Mouse (Mus musculus) MEL (cell line): Measurements from ENCODE around the gene Gm20696. TPM values are rescaled to one million over a fixed set of nuclear protein-coding genes. Genes with fewer than 3 reads are reported as not detected.

ENCODE experiments used
- DNase-seq: peaks from one replicate; pipeline ENCODE4 v3.0.0; 2011; ENCODE audit warnings: low read depth, low spot score
- H3K27ac ChIP-seq: 2 replicates; pipeline ENCODE4 v1.5.1; 2012; ENCODE audit warnings: low read depth, mild to moderate bottlenecking, control low read depth, low read length, moderate library complexity; ENCODE audit not compliant: control insufficient read depth
- H3K27me3 ChIP-seq, 2 experiments: fragments of 150-350 bp in 1 of 2; sonication (generic) in 1 of 2; 2 replicates each; pipeline ENCODE4 v1.6.1; 2012; ENCODE audit warnings: low read length in 2 of 2, mild to moderate bottlenecking in 2 of 2, improper control_type of control experiment in 1 of 2, moderate library complexity in 1 of 2; ENCODE audit not compliant: insufficient read depth in 2 of 2, control insufficient read depth in 1 of 2
- H3K36me3 ChIP-seq, 2 experiments: 2 replicates each; pipeline ENCODE4 v1.6.1; 2012 to 2014; ENCODE audit warnings: low read length in 2 of 2, improper control_type of control experiment in 1 of 2, inconsistent platforms in 1 of 2, mild to moderate bottlenecking in 1 of 2; ENCODE audit not compliant: insufficient read depth in 2 of 2, control insufficient read depth in 1 of 2
- H3K4me1 ChIP-seq, 2 experiments: fragments of 150-350 bp in 1 of 2; sonication (generic) in 1 of 2; 2 replicates each; pipeline ENCODE4 v1.6.1; 2012; ENCODE audit warnings: low read length in 2 of 2, improper control_type of control experiment in 1 of 2, mild to moderate bottlenecking in 1 of 2; ENCODE audit not compliant: insufficient read depth in 2 of 2, control insufficient read depth in 1 of 2
- H3K4me3 ChIP-seq, 2 experiments: fragments of 150-350 bp in 1 of 2; sonication (generic) in 1 of 2; 2 replicates each; pipeline ENCODE4 v1.5.1; 2012; ENCODE audit warnings: low read depth in 2 of 2, low read length in 2 of 2, mild to moderate bottlenecking in 2 of 2, moderate library complexity in 2 of 2, control low read depth in 1 of 2, improper control_type of control experiment in 1 of 2; ENCODE audit not compliant: control insufficient read depth in 1 of 2, insufficient read depth in 1 of 2
- H3K79me2 ChIP-seq: 2 replicates; pipeline ENCODE4 v1.6.1; 2012; ENCODE audit warnings: mild to moderate bottlenecking, low read length, moderate library complexity; ENCODE audit not compliant: control insufficient read depth, poor library complexity, insufficient read depth
- H3K9ac ChIP-seq: 2 replicates; pipeline ENCODE4 v1.6.1; 2012; ENCODE audit warnings: low read depth, mild to moderate bottlenecking, control low read depth, low read length, moderate library complexity; ENCODE audit not compliant: control insufficient read depth, poor library complexity, severe bottlenecking
- H3K9me3 ChIP-seq: fragments of 150-350 bp; sonication (generic); replicated peaks from 2 replicates; pipeline ENCODE4 v1.6.1; 2012; ENCODE audit warnings: mild to moderate bottlenecking, low read length, improper control_type of control experiment, moderate library complexity; ENCODE audit not compliant: insufficient read depth
- CHD2 ChIP-seq: IDR thresholded peaks from 2 replicates; pipeline ENCODE4 v1.6.1; 2011; ENCODE audit warnings: low read length, improper control_type of control experiment
- CTCF ChIP-seq, 3 experiments: IDR thresholded peaks in 2 of 3; conservative IDR thresholded peaks in 1 of 3; 2 replicates each; pipeline ENCODE4 v1.5.1; 2011 to 2012; ENCODE audit warnings: low read length in 3 of 3, low read depth in 2 of 3, mild to moderate bottlenecking in 2 of 3, improper control_type of control experiment in 1 of 3, inconsistent platforms in 1 of 3, mixed read lengths in 1 of 3, moderate library complexity in 1 of 3; ENCODE audit not compliant: control insufficient read depth in 1 of 3, insufficient read depth in 1 of 3, poor library complexity in 1 of 3, severe bottlenecking in 1 of 3
- E2F4 ChIP-seq: IDR thresholded peaks from 2 replicates; pipeline ENCODE4 v1.6.1; 2011; ENCODE audit warnings: low read depth, low read length, improper control_type of control experiment, borderline replicate concordance
- ELF1 ChIP-seq: IDR thresholded peaks from 2 replicates; pipeline ENCODE4 v1.6.1; 2014; ENCODE audit warnings: low read depth, mild to moderate bottlenecking, inconsistent platforms, low read length, improper control_type of control experiment, moderate library complexity
- EP300 ChIP-seq, 2 experiments: IDR thresholded peaks; 2 replicates each; pipeline ENCODE4 v1.6.1; 2011; ENCODE audit warnings: improper control_type of control experiment in 2 of 2, low read length in 2 of 2, low read depth in 1 of 2, mild to moderate bottlenecking in 1 of 2
- ETS1 ChIP-seq: IDR thresholded peaks from 2 replicates; pipeline ENCODE4 v1.6.1; 2012; ENCODE audit warnings: low read depth, mild to moderate bottlenecking, inconsistent platforms, low read length, improper control_type of control experiment, moderate library complexity
- GATA1 ChIP-seq: IDR thresholded peaks from 2 replicates; pipeline ENCODE4 v1.6.1; 2011; ENCODE audit warnings: low read depth, low read length, improper control_type of control experiment
- MAFK ChIP-seq: IDR thresholded peaks from 2 replicates; pipeline ENCODE4 v1.6.1; 2011; ENCODE audit warnings: low read depth, mild to moderate bottlenecking, low read length, improper control_type of control experiment, borderline replicate concordance
- MAX ChIP-seq: IDR thresholded peaks from 2 replicates; pipeline ENCODE4 v1.6.1; 2011; ENCODE audit warnings: low read length, improper control_type of control experiment
- MYB ChIP-seq: IDR thresholded peaks from 2 replicates; pipeline ENCODE4 v1.6.1; 2011; ENCODE audit warnings: mild to moderate bottlenecking, low read depth, low read length, improper control_type of control experiment
- POLR2AphosphoS2 ChIP-seq: IDR thresholded peaks from 2 replicates; pipeline ENCODE4 v1.6.1; 2011; ENCODE audit warnings: low read length, improper control_type of control experiment
- RAD21 ChIP-seq: IDR thresholded peaks from 2 replicates; pipeline ENCODE4 v1.6.1; 2011; ENCODE audit warnings: mild to moderate bottlenecking, low read depth, low read length, improper control_type of control experiment
- RCOR1 ChIP-seq: IDR thresholded peaks from 2 replicates; pipeline ENCODE4 v1.6.1; 2012; ENCODE audit warnings: low read depth, mild to moderate bottlenecking, inconsistent platforms, low read length, improper control_type of control experiment
- SIN3A ChIP-seq: IDR thresholded peaks from 2 replicates; pipeline ENCODE4 v1.6.1; 2012; ENCODE audit warnings: low read length, improper control_type of control experiment, inconsistent platforms
- TCF12 ChIP-seq: IDR thresholded peaks from 2 replicates; pipeline ENCODE4 v1.6.1; 2014; ENCODE audit warnings: low read depth, mild to moderate bottlenecking, inconsistent platforms, low read length, improper control_type of control experiment, moderate library complexity
- UBTF ChIP-seq: IDR thresholded peaks from 2 replicates; pipeline ENCODE4 v1.6.1; 2012; ENCODE audit warnings: low read depth, mild to moderate bottlenecking, inconsistent platforms, low read length, improper control_type of control experiment, moderate library complexity, borderline replicate concordance; ENCODE audit not compliant: insufficient read depth
- USF2 ChIP-seq, 2 experiments: IDR thresholded peaks; 2 replicates each; pipeline ENCODE4 v1.6.1; 2011 to 2012; ENCODE audit warnings: improper control_type of control experiment in 2 of 2, low read length in 2 of 2, borderline replicate concordance in 1 of 2, inconsistent platforms in 1 of 2, low read depth in 1 of 2, mild to moderate bottlenecking in 1 of 2; ENCODE audit not compliant: insufficient read depth in 1 of 2
- ZMIZ1 ChIP-seq: IDR thresholded peaks from 2 replicates; pipeline ENCODE4 v1.6.1; 2012; ENCODE audit warnings: low read depth, mild to moderate bottlenecking, inconsistent platforms, low read length, improper control_type of control experiment, moderate library complexity
- polyA plus RNA-seq, 2 experiments: library from polyadenylated mRNA; stranded (reverse) in 1 of 2; unstranded in 1 of 2; fragments of >175 nt in 1 of 2; fragments of >200 nt in 1 of 2; gene quantifications; 2 replicates each; pipeline versions ENCODE4 v1.2.1 to v1.2.4; 2012; ENCODE audit warnings: low replicate concordance in 2 of 2, low read depth in 1 of 2; ENCODE audit not compliant: insufficient read length in 2 of 2, insufficient read depth in 1 of 2, missing spikeins in 1 of 2
- total RNA-seq: library from RNA; depleted of rRNA; stranded (reverse); fragments of 300-350 nt; gene quantifications from 2 replicates; pipeline ENCODE4 v1.2.3, GENCODE M21; 2012

Gene Gm20696
- total and polyA plus RNA-seq, 3 experiments, result 0.07 to 0.39 TPM; not detected in 1

GRCm38 (mm10) chr6:99466354-99466753, 200.2 kb downstream of the Gm20696 start:
- Histone ChIP-seq H3K36me3 (no peaks in the 10 kb centered on the region), H3K27ac (no peak overlapping the region), H3K9me3 (no peaks in the 10 kb centered on the region), H3K27me3 (no peaks in the 10 kb centered on the region), H3K79me2 (no peaks in the 10 kb centered on the region), H3K4me3 (no peak overlapping the region), H3K4me1 (no peaks in the 10 kb centered on the region), H3K9ac (no peak overlapping the region)
- no peak for TF ChIP-seq EP300 (IDR thresholded peaks at IDR 0.05; ENCODE audit: low read depth in 1 of 2, low read length in 2 of 2)
- TF ChIP-seq ETS1, result no peak
- TF ChIP-seq ZMIZ1, result no peak
- TF ChIP-seq CHD2, result no peak
- DNase-seq, result no peak

GRCm38 (mm10) chr6:99464449-99464848, 202.1 kb downstream of the Gm20696 start:
- Histone ChIP-seq H3K4me3 (no peak overlapping the region), H3K9me3 (no peaks in the 10 kb centered on the region), H3K27ac (no peak overlapping the region), H3K79me2 (no peaks in the 10 kb centered on the region), H3K27me3 (no peaks in the 10 kb centered on the region), H3K9ac (no peak overlapping the region), H3K36me3 (no peaks in the 10 kb centered on the region; a peak in 1 of 4 replicates), H3K4me1 (no peaks in the 10 kb centered on the region)
- no peak for DNase-seq
- TF ChIP-seq MAX (no peak), MYB (no peak), TCF12 (no peak), E2F4 (no peak), CTCF (IDR thresholded peaks at IDR 0.05 in 2 of 3, conservative IDR thresholded peaks at IDR 0.05 in 1 of 3; ENCODE audit: control insufficient read depth in 1 of 3, insufficient read depth in 1 of 3, low read depth in 2 of 3, low read length in 3 of 3, poor library complexity in 1 of 3, severe bottlenecking in 1 of 3) (no peak), SIN3A (no peak), POLR2AphosphoS2 (no peak), MAFK (no peak), ETS1 (no peak), GATA1 (no peak), UBTF (no peak), RCOR1 (no peak), USF2 (IDR thresholded peaks at IDR 0.05; ENCODE audit: borderline replicate concordance in 1 of 2, insufficient read depth in 1 of 2, low read depth in 1 of 2, low read length in 2 of 2) (no peak), RAD21 (no peak), ELF1 (no peak)
